Mouse (Mus musculus): ENCODE results near the gene Plcg2. TPM values are rescaled to one million over a fixed set of nuclear protein-coding genes. Genes with fewer than 3 reads are reported as not detected.

Gene Plcg2
- polyA plus RNA-seq, 1 experiment from 2014 or later, result 2.4 TPM

- WGBS, result 40% methylated on average over 5 of the region's 5 CpGs
Measured at GRCm38 (mm10) chr8:117645486-117645885, 147.4 kb downstream of the Plcg2 start.

GRCm38 (mm10) chr8:117646020-117646419 is 147.9 kb downstream of the Plcg2 start:
- Histone ChIP-seq H3K4me3 (ENCODE audit: low read depth, low read length) (no peak overlapping the region), H3K36me3 (ENCODE audit: control insufficient read depth, insufficient read depth, low read length) (no peaks in the 10 kb centered on the region), H3K9ac (ENCODE audit: low read length) (no peak overlapping the region), H3K4me1 (replicated peaks; ENCODE audit: control insufficient read depth, insufficient read depth) (no peaks in the 10 kb centered on the region), H3K4me2 (replicated peaks; ENCODE audit: low read depth) (no peak overlapping the region), H3K27me3 (ENCODE audit: control insufficient read depth, insufficient read depth, low read length) (no peaks in the 10 kb centered on the region), H3K27ac (replicated peaks) (peak overlapping the region; percentile 54), H3K9me3 (ENCODE audit: control insufficient read depth, low read length) (no peaks in the 10 kb centered on the region)
- ATAC-seq (ENCODE audit: low FRiP score, low TSS enrichment) (peak; percentile 78), DNase-seq (ENCODE audit: low spot score) (peak; percentile 85)
- TF ChIP-seq CTCF (IDR thresholded peaks at IDR 0.05; ENCODE audit: low read depth) (peak; percentile 88), EP300 (optimal IDR thresholded peaks at IDR 0.05) (no peak)
- 31% methylated on average over 2 of the region's 2 CpGs for WGBS

More at GRCm38 (mm10) chr8:117645486-117645885, 147.4 kb downstream of the Plcg2 start:
- Histone ChIP-seq H3K4me1 (replicated peaks; ENCODE audit: control insufficient read depth, insufficient read depth) (no peaks in the 10 kb centered on the region), H3K9ac (ENCODE audit: low read length) (no peak overlapping the region), H3K27me3 (ENCODE audit: control insufficient read depth, insufficient read depth, low read length) (no peaks in the 10 kb centered on the region), H3K4me2 (replicated peaks; ENCODE audit: low read depth) (no peak overlapping the region), H3K27ac (replicated peaks) (peak overlapping the region; percentile 61), H3K9me3 (ENCODE audit: control insufficient read depth, low read length) (no peaks in the 10 kb centered on the region), H3K4me3 (ENCODE audit: low read depth, low read length) (no peak overlapping the region), H3K36me3 (ENCODE audit: control insufficient read depth, insufficient read depth, low read length) (no peaks in the 10 kb centered on the region)
- peak; percentile 43 for DNase-seq (ENCODE audit: low spot score)
- peak; percentile 82 for ATAC-seq (ENCODE audit: low FRiP score, low TSS enrichment)
- no peak for TF ChIP-seq EP300 (optimal IDR thresholded peaks at IDR 0.05)
- TF ChIP-seq CTCF (IDR thresholded peaks at IDR 0.05; ENCODE audit: low read depth), result no peak

GRCm38 (mm10) chr8:117646440-117646839 is 148.3 kb downstream of the Plcg2 start:
- Histone ChIP-seq H3K27ac (replicated peaks) (peak overlapping the region; percentile 54), H3K4me3 (ENCODE audit: low read depth, low read length) (no peak overlapping the region), H3K27me3 (ENCODE audit: control insufficient read depth, insufficient read depth, low read length) (no peaks in the 10 kb centered on the region), H3K9ac (ENCODE audit: low read length) (no peak overlapping the region), H3K4me2 (replicated peaks; ENCODE audit: low read depth) (no peak overlapping the region), H3K9me3 (ENCODE audit: control insufficient read depth, low read length) (no peaks in the 10 kb centered on the region), H3K36me3 (ENCODE audit: control insufficient read depth, insufficient read depth, low read length) (no peaks in the 10 kb centered on the region), H3K4me1 (replicated peaks; ENCODE audit: control insufficient read depth, insufficient read depth) (no peaks in the 10 kb centered on the region)
- peak; percentile 75 for DNase-seq (ENCODE audit: low spot score)
- TF ChIP-seq CTCF (IDR thresholded peaks at IDR 0.05; ENCODE audit: low read depth), result no peak
- no peak for TF ChIP-seq EP300 (optimal IDR thresholded peaks at IDR 0.05)
- WGBS, result 45% methylated on average over 5 of the region's 5 CpGs
- peak; percentile 78 for ATAC-seq (ENCODE audit: low FRiP score, low TSS enrichment)

- H3K9me3 ChIP-seq (ENCODE audit: control insufficient read depth, low read length), result no peaks in the 10 kb centered on the region
- no peak for TF ChIP-seq EP300 (optimal IDR thresholded peaks at IDR 0.05)
- TF ChIP-seq CTCF (IDR thresholded peaks at IDR 0.05; ENCODE audit: low read depth), result no peak
- no peaks in the 10 kb centered on the region for H3K36me3 ChIP-seq (ENCODE audit: control insufficient read depth, insufficient read depth, low read length)
- ATAC-seq (ENCODE audit: low FRiP score, low TSS enrichment) (0 out of 2 replicates have a peak, but pooled peaks have one; percentile 57), DNase-seq (ENCODE audit: low spot score) (no peak)
- no peaks in the 10 kb centered on the region for H3K4me1 ChIP-seq (replicated peaks; ENCODE audit: control insufficient read depth, insufficient read depth)
- H3K27ac ChIP-seq (replicated peaks), result no peak overlapping the region
- no peak overlapping the region for H3K4me2 ChIP-seq (replicated peaks; ENCODE audit: low read depth)
- H3K27me3 ChIP-seq (ENCODE audit: control insufficient read depth, insufficient read depth, low read length), result no peaks in the 10 kb centered on the region
- H3K9ac ChIP-seq (ENCODE audit: low read length), result no peak overlapping the region
- no peak overlapping the region for H3K4me3 ChIP-seq (ENCODE audit: low read depth, low read length)
- WGBS, result 96% methylated on average over 1 of the region's 1 CpGs
Measured at GRCm38 (mm10) chr8:117652318-117652717, 154.2 kb downstream of the Plcg2 start.

- no peak for ATAC-seq (ENCODE audit: low FRiP score, low TSS enrichment)
Measured at GRCm38 (mm10) chr8:117658990-117659389, 160.9 kb downstream of the Plcg2 start.

GRCm38 (mm10) chr8:117660358-117661031 is 162.4 kb downstream of the Plcg2 start:
- H3K4me2 ChIP-seq (replicated peaks; ENCODE audit: low read depth), result peak overlapping the region; percentile 23
- H3K4me3 ChIP-seq (ENCODE audit: low read depth, low read length), result no peak overlapping the region
- no peaks in the 10 kb centered on the region for H3K9me3 ChIP-seq (ENCODE audit: control insufficient read depth, low read length)
- no peaks in the 10 kb centered on the region for H3K4me1 ChIP-seq (replicated peaks; ENCODE audit: control insufficient read depth, insufficient read depth)
- TF ChIP-seq CTCF (IDR thresholded peaks at IDR 0.05; ENCODE audit: low read depth) (no peak), EP300 (optimal IDR thresholded peaks at IDR 0.05) (no peak)
- H3K27ac ChIP-seq (replicated peaks), result peak overlapping the region; percentile 45; the same call in 1 of the 2 replicates
- no peak overlapping the region for H3K9ac ChIP-seq (ENCODE audit: low read length)
- 20% methylated on average over 11 of the region's 11 CpGs for WGBS
- H3K36me3 ChIP-seq (ENCODE audit: control insufficient read depth, insufficient read depth, low read length), result no peaks in the 10 kb centered on the region
- no peaks in the 10 kb centered on the region for H3K27me3 ChIP-seq (ENCODE audit: control insufficient read depth, insufficient read depth, low read length)
- peak; percentile 68; the same call in 1 of the 2 replicates for ATAC-seq (ENCODE audit: low FRiP score, low TSS enrichment)
- DNase-seq (ENCODE audit: low spot score), result peak; percentile 54

More at GRCm38 (mm10) chr8:117658990-117659389, 160.9 kb downstream of the Plcg2 start:
- no peaks in the 10 kb centered on the region for H3K36me3 ChIP-seq (ENCODE audit: control insufficient read depth, insufficient read depth, low read length)
- H3K4me3 ChIP-seq (ENCODE audit: low read depth, low read length), result no peak overlapping the region
- peak; percentile 58 for TF ChIP-seq CTCF (IDR thresholded peaks at IDR 0.05; ENCODE audit: low read depth)
- TF ChIP-seq EP300 (optimal IDR thresholded peaks at IDR 0.05), result no peak
- no peaks in the 10 kb centered on the region for H3K9me3 ChIP-seq (ENCODE audit: control insufficient read depth, low read length)
- H3K4me1 ChIP-seq (replicated peaks; ENCODE audit: control insufficient read depth, insufficient read depth), result no peaks in the 10 kb centered on the region
- no peak overlapping the region for H3K9ac ChIP-seq (ENCODE audit: low read length)
- H3K27ac ChIP-seq (replicated peaks), result no peak overlapping the region
- 71% methylated on average over 7 of the region's 7 CpGs for WGBS
- H3K27me3 ChIP-seq (ENCODE audit: control insufficient read depth, insufficient read depth, low read length), result no peaks in the 10 kb centered on the region
- no peak for DNase-seq (ENCODE audit: low spot score)
- no peak overlapping the region for H3K4me2 ChIP-seq (replicated peaks; ENCODE audit: low read depth)

All from stomach, postnatal 0 days (tissue).